Mouse (Mus musculus) frontal cortex, adult 2 months (tissue): ENCODE data around the gene Naip5. TPM values are rescaled to one million over a fixed set of nuclear protein-coding genes. Genes with fewer than 3 reads are reported as not detected.
"Not testable (repeated sequence)": the region's sequence is repeated elsewhere in the genome, so short reads cannot be mapped to it uniquely, and the experiment has no call there.

Source experiments
- DNase-seq, 2 experiments: peaks; one replicate each; pipeline ENCODE4 v3.0.0; 2022; ENCODE audit warnings: low spot score in 1 of 2; ENCODE audit errors: extremely low spot score in 1 of 2
- polyA plus RNA-seq: library from polyadenylated mRNA; depleted of rRNA; stranded (reverse); fragments of >200 nt; gene quantifications from 2 replicates; pipeline ENCODE4 v1.2.3, GENCODE M21; 2012; rRNA removed

Gene Naip5
- 0.95 and 1.3 TPM in 2 replicates for polyA plus RNA-seq

GRCm38 (mm10) chr13:100246223-100246622 lies at the start of gene Naip5:
Naip5 (minus strand) TSS chr13:100246323.
- not testable (repeated sequence) for DNase-seq

- DNase-seq, result no peak
Observed at GRCm38 (mm10) chr13:100284611-100285010, 38.5 kb upstream of the Naip5 start.

GRCm38 (mm10) chr13:100271474-100272132 lies 25.5 kb upstream of the Naip5 start:
- DNase-seq, result not testable (repeated sequence)

GRCm38 (mm10) chr13:100256996-100257395 lies 10.9 kb upstream of the Naip5 start:
- not testable (repeated sequence) for DNase-seq

GRCm38 (mm10) chr13:100255925-100256324 lies 9.8 kb upstream of the Naip5 start:
- DNase-seq, result not testable (repeated sequence)

GRCm38 (mm10) chr13:100251897-100252296 lies 5.8 kb upstream of the Naip5 start:
- not testable (repeated sequence) for DNase-seq

GRCm38 (mm10) chr13:100246896-100247519 lies 885 bp upstream of the Naip5 start:
- DNase-seq, result not testable (repeated sequence)

- DNase-seq, result no peak
Observed at GRCm38 (mm10) chr13:100243702-100244101, 2.4 kb downstream of the Naip5 start.

GRCm38 (mm10) chr13:100213683-100214082 lies 32.4 kb downstream of the Naip5 start:
- DNase-seq, result not testable (repeated sequence)

- DNase-seq, result no peak
Observed at GRCm38 (mm10) chr13:100210540-100210939, 35.6 kb downstream of the Naip5 start.

GRCm38 (mm10) chr13:100203319-100203718 lies 42.8 kb downstream of the Naip5 start:
- DNase-seq, result no peak

GRCm38 (mm10) chr13:100201659-100202333 lies 44.3 kb downstream of the Naip5 start, which contains the start of gene Naip2:
Naip2 (minus strand) TSS chr13:100202092.
- not testable (repeated sequence) for DNase-seq

GRCm38 (mm10) chr13:100200778-100201177 lies 45.3 kb downstream of the Naip5 start:
- DNase-seq, result no peak

GRCm38 (mm10) chr13:100195421-100195820 lies 50.7 kb downstream of the Naip5 start:
- DNase-seq, result no peak

- not testable (repeated sequence) for DNase-seq
Observed at GRCm38 (mm10) chr13:100183111-100183510, 63.0 kb downstream of the Naip5 start.

- DNase-seq, result not testable (repeated sequence)
Observed at GRCm38 (mm10) chr13:100174360-100174759, 71.8 kb downstream of the Naip5 start.

GRCm38 (mm10) chr13:100166378-100166777 lies 79.7 kb downstream of the Naip5 start:
- DNase-seq, result not testable (repeated sequence)

- DNase-seq, result not testable (repeated sequence)
Observed at GRCm38 (mm10) chr13:100162467-100162866, 83.7 kb downstream of the Naip5 start.
